Mouse (Mus musculus) ES-Bruce4 (cell line): ENCODE measurements around the gene Ppard.

Experiments used
- CTCF ChIP-seq: IDR thresholded peaks from one replicate; pipeline ENCODE4 v1.8.1; 2011; ENCODE audit warnings: low read depth, low read length
- EP300 ChIP-seq: IDR thresholded peaks from 2 replicates; pipeline ENCODE4 v1.6.1; 2011; ENCODE audit warnings: low read depth, low read length; ENCODE audit not compliant: insufficient read depth
- POLR2A ChIP-seq: IDR thresholded peaks from one replicate; pipeline ENCODE4 v1.8.1; 2011; ENCODE audit warnings: low read length; ENCODE audit not compliant: insufficient read depth

- TF ChIP-seq POLR2A (no peak), CTCF (no peak), EP300 (no peak)
Observed at GRCm38 (mm10) chr17:28249062-28249461, 16.6 kb downstream of the Ppard start.
